Mouse (Mus musculus) cerebellum, adult 2 months (tissue): ENCODE measurements around the gene Lrfn3. TPM values are rescaled to one million over a fixed set of nuclear protein-coding genes. Genes with fewer than 3 reads are reported as not detected.
A peak's percentile ranks its signal among the peaks of the same experiment; 100 is the strongest.

Experiments used
- DNase-seq, 2 experiments: peaks; one replicate each; pipeline ENCODE4 v3.0.0; 2021
- H3K27ac ChIP-seq: fragments of 200-500 bp; 2 replicates; pipeline ENCODE4 v1.5.1; 2012; ENCODE audit warnings: low read length, control low read depth, inconsistent platforms; ENCODE audit not compliant: insufficient read depth
- H3K27me3 ChIP-seq: fragments of 200-500 bp; 2 replicates; pipeline ENCODE4 v1.6.1; 2012; ENCODE audit warnings: inconsistent platforms, mild to moderate bottlenecking, low read length, moderate library complexity; ENCODE audit not compliant: control insufficient read depth, insufficient read depth
- H3K4me1 ChIP-seq: fragments of 200-500 bp; 2 replicates; pipeline ENCODE4 v1.6.1; 2011; ENCODE audit warnings: low read length; ENCODE audit not compliant: control insufficient read depth, insufficient read depth
- H3K4me3 ChIP-seq: fragments of 200-500 bp; replicated peaks from 2 replicates; pipeline ENCODE3; 2011; ENCODE audit warnings: mild to moderate bottlenecking, low read depth, low read length, control low read depth; ENCODE audit not compliant: insufficient read depth
- CTCF ChIP-seq: fragments of 200-500 bp; IDR thresholded peaks from 2 replicates; pipeline ENCODE4 v1.5.1; 2011; ENCODE audit warnings: low read depth, mild to moderate bottlenecking, control low read depth, low read length, moderate library complexity, borderline replicate concordance; ENCODE audit not compliant: insufficient read depth
- POLR2A ChIP-seq: fragments of 200-500 bp; IDR thresholded peaks from 2 replicates; pipeline ENCODE4 v1.6.1; 2011; ENCODE audit warnings: low read length, control low read depth, borderline replicate concordance; ENCODE audit not compliant: insufficient read depth
- WGBS: fragments of 180-500 bp; shearing (Covaris S2); methylation state at CpG from one replicate; pipeline ENCODE4 v1.1.7; 2018; 5-methylcytosine and 5-hydroxymethylcytosine counted together
- polyA plus RNA-seq: library from polyadenylated mRNA; depleted of rRNA; stranded (reverse); fragments of >200 nt; gene quantifications from 2 replicates; pipeline ENCODE4 v1.2.3, GENCODE M21; 2012

Lrfn3 gene
- polyA plus RNA-seq, 1 experiment: 20.4 TPM

DNA sequence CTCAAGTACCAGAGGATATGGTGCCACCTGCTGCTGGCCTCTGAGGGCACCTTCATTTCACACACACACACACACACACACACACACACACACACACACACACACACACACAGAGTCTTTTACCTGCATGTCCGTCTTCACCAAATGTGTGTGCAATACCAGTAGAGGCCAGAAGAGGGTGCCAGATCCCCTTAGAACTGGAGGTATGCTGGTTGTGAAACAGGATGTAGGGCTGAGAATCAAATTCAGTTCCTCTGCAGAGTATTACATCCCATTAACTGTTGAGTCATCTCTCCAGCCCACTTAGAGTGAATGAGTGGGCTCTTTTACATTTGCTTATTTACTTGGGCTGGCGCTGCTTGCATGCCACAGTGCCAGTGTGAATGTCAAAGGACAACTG is 37.2 kb downstream of the Lrfn3 start:
- no peak overlapping the region for H3K4me3 ChIP-seq
- peaks cover 7% of the 10 kb centered on the region; the same call in 1 of the 2 replicates for H3K4me1 ChIP-seq
- 64% methylated on average over 2 of the region's 2 CpGs for WGBS
- no peaks in the 10 kb centered on the region for H3K27me3 ChIP-seq
- no peak overlapping the region for H3K27ac ChIP-seq
- DNase-seq: peak in 1 of 2 experiments; percentile 61
- TF ChIP-seq POLR2A (no peak), CTCF (peak; percentile 46; the same call in 1 of the 2 replicates)

GRCm38 (mm10) chr7:30324300-30324944 is 38.1 kb downstream of the Lrfn3 start:
- no peak for TF ChIP-seq POLR2A
- TF ChIP-seq CTCF: no peak
- WGBS: 48% methylated on average over 5 of the region's 5 CpGs
- DNase-seq: peak in 1 of 2 experiments; percentile 29
- Histone ChIP-seq H3K27ac (peak overlapping the region; percentile 17; the same call in 1 of the 2 replicates), H3K4me1 (peaks cover 8% of the 10 kb centered on the region; the same call in 1 of the 2 replicates), H3K4me3 (no peak overlapping the region), H3K27me3 (no peaks in the 10 kb centered on the region)

GRCm38 (mm10) chr7:30323795-30324194 is 38.8 kb downstream of the Lrfn3 start, which contains the start of gene Sdhaf1:
Sdhaf1 (minus strand) TSS chr7:30323895.
- TF ChIP-seq CTCF (no peak), POLR2A (no peak)
- Histone ChIP-seq H3K4me1 (peaks cover 13% of the 10 kb centered on the region), H3K4me3 (no peak within 1 kb of the TSS), H3K27me3 (no peaks in the 10 kb centered on the region), H3K27ac (peak within 1 kb of the TSS; percentile 17; the same call in 1 of the 2 replicates)
- DNase-seq: no peak
- 73% methylated on average over 3 of the region's 3 CpGs for WGBS

DNA sequence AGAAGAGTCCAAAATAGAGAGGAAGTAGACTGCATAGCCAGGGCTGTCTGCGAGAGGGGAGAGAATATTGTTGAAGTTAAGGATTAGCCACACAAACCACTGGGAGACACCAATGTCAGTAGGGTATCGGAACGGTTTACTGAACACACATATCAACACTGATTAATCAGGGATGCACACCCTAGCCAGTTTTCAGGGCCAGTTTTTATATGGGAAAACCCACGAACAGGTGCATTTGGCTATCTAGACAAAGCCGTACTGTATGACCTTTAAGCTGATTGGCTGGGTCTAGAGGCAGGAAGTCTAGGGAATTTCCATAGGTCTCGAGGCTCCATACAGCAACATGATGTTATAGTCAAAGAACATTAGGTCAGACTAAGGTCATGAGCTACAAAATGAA is 39.7 kb downstream of the Lrfn3 start:
- no peak for TF ChIP-seq POLR2A
- TF ChIP-seq CTCF: no peak
- Histone ChIP-seq H3K27ac (no peak overlapping the region), H3K27me3 (no peaks in the 10 kb centered on the region), H3K4me3 (no peak overlapping the region), H3K4me1 (peaks cover 13% of the 10 kb centered on the region)
- 14% methylated on average over 6 of the region's 6 CpGs for WGBS
- DNase-seq: no peak

GRCm38 (mm10) chr7:30322285-30322667 is 40.3 kb downstream of the Lrfn3 start:
- peak; percentile 98 to 99 for DNase-seq
- TF ChIP-seq CTCF (no peak), POLR2A (peak; percentile 84)
- Histone ChIP-seq H3K4me1 (peaks cover 13% of the 10 kb centered on the region), H3K27me3 (no peaks in the 10 kb centered on the region), H3K4me3 (peak overlapping the region; percentile 78), H3K27ac (peak overlapping the region; percentile 75)
- WGBS: under 1% methylated on average over 20 of the region's 20 CpGs

GRCm38 (mm10) chr7:30321539-30322284 is 40.9 kb downstream of the Lrfn3 start, which contains the start of gene E130208F15Rik:
E130208F15Rik (plus strand) TSS chr7:30321740.
- H3K27ac ChIP-seq: peak within 1 kb of the TSS; percentile 75
- TF ChIP-seq CTCF: no peak
- peak; percentile 86; the same call in 1 of the 2 replicates for TF ChIP-seq POLR2A
- no peaks in the 10 kb centered on the region for H3K27me3 ChIP-seq
- peak within 1 kb of the TSS; percentile 78 for H3K4me3 ChIP-seq
- WGBS: under 1% methylated on average over 63 of the region's 63 CpGs
- DNase-seq: peak; percentile 79 to 85
- peaks cover 13% of the 10 kb centered on the region for H3K4me1 ChIP-seq

- no peaks in the 10 kb centered on the region for H3K27me3 ChIP-seq
- TF ChIP-seq CTCF (no peak), POLR2A (no peak)
- DNase-seq: no peak
- 72% methylated on average over 2 of the region's 2 CpGs for WGBS
- peaks cover 12% of the 10 kb centered on the region for H3K4me1 ChIP-seq
- peak overlapping the region; percentile 78 for H3K4me3 ChIP-seq
- peak overlapping the region; percentile 36; the same call in 1 of the 2 replicates for H3K27ac ChIP-seq
These were observed 41.6 kb downstream of the Lrfn3 start for GRCm38 (mm10) chr7:30320946-30321345.
